Mouse (Mus musculus) limb, embryonic 10.5 days (tissue): ENCODE results near the gene Ap2m1. TPM values are rescaled to one million over a fixed set of nuclear protein-coding genes. Genes with fewer than 3 reads are reported as not detected.

Source experiments
- DNase-seq: peaks from one replicate; pipeline ENCODE4 v3.0.0-alpha.2; 2017; ENCODE audit warnings: low spot score
- H3K27ac ChIP-seq: fragments of 300-500 bp; sonication (generic); 2 replicates; pipeline ENCODE4 v1.5.1; 2016; ENCODE audit warnings: mild to moderate bottlenecking
- H3K27me3 ChIP-seq: fragments of 300-500 bp; sonication (generic); 2 replicates; pipeline ENCODE4 v1.6.1; 2016; ENCODE audit warnings: low read depth, mild to moderate bottlenecking; ENCODE audit not compliant: poor library complexity, severe bottlenecking
- H3K36me3 ChIP-seq: fragments of 300-500 bp; sonication (generic); 2 replicates; pipeline ENCODE4 v1.6.1; 2016; ENCODE audit warnings: mild to moderate bottlenecking, moderate library complexity
- H3K4me1 ChIP-seq: fragments of 300-500 bp; sonication (generic); 2 replicates; pipeline ENCODE4 v1.6.1; 2016
- H3K4me3 ChIP-seq: fragments of 300-500 bp; sonication (generic); 2 replicates; pipeline ENCODE4 v1.5.1; 2016; ENCODE audit warnings: mild to moderate bottlenecking, moderate library complexity
- H3K9me3 ChIP-seq: fragments of 300-500 bp; sonication (generic); replicated peaks from 2 replicates; pipeline ENCODE4 v1.6.1; 2016; ENCODE audit warnings: mild to moderate bottlenecking
- WGBS: fragments of 180-500 bp; shearing (Covaris S2); methylation state at CpG from one replicate; pipeline ENCODE4 v1.1.7; 2016; 5-methylcytosine and 5-hydroxymethylcytosine counted together
- polyA plus RNA-seq: library from polyadenylated mRNA; unstranded; fragments of >200 nt; fragmentation: Nextera tagmentation; extraction: Ambion mirVana; gene quantifications from 2 replicates; pipeline ENCODE4 v1.2.1, GENCODE M21; 2016

Ap2m1 gene
- polyA plus RNA-seq, 1 experiment from 2014 or later = 586 TPM

DNA sequence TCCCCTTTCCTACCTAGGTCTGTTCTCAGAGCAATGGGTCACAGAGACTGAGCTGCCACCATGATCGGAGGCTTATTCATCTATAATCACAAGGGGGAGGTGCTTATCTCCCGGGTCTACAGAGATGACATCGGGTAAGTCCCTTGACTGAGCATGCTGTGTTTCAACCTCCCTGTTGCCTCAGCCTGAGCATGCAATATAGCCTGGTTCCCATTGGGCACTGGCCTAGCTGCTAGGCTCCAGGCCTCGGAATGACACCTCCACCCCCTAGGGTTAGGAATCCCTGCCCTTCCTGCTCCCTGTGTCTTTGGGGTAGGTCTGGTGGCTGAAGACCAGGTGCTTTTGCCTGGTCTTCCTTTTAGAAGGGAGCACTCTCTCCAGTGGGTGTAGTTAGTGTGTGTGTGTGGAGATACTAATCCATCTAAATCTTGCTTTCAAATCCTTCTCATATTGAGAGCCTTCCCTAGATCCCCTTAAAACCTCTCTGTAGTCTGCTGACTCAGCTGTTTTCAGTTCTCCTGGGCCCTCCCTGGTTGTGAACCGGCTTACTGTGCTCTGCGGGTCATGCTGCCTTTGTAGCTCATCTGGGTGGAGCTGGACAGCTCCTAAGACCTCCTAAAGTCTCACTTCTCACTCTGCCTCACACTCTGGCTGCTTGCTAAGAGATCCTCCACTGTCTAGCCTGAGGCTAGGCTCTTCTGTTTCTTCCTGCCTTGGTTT is 2.5 kb downstream of the Ap2m1 start:
- Histone ChIP-seq H3K4me3 (no peak overlapping the region), H3K27ac (no peak overlapping the region), H3K36me3 (peaks cover 67% of the 10 kb centered on the region), H3K9me3 (no peaks in the 10 kb centered on the region), H3K4me1 (peaks cover 26% of the 10 kb centered on the region), H3K27me3 (no peaks in the 10 kb centered on the region)
- WGBS = 56% methylated on average over 6 of the region's 6 CpGs
- no peak for DNase-seq

DNA sequence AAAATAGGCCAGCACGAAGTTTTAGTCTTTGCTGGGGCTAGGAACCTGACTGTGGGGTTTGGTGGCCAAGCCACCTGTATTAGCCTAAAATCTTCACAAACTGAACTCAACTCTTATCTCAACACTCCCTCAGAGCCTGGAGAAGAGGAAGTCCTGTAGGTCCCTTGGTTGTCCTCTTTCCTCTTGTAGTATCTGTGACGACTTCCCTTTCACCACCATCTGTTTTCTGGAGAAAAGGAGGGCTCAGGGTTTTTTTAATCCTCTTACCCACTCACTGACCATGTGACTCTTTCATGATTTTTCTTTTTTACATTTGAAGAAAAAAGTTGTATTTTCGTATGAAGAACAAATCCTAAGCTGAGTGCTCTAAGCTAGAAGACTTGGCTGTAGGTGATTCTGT is 4.4 kb downstream of the Ap2m1 start:
- peaks cover 69% of the 10 kb centered on the region for H3K36me3 ChIP-seq
- DNase-seq = no peak
- 81% methylated on average over 3 of the region's 3 CpGs for WGBS

DNA sequence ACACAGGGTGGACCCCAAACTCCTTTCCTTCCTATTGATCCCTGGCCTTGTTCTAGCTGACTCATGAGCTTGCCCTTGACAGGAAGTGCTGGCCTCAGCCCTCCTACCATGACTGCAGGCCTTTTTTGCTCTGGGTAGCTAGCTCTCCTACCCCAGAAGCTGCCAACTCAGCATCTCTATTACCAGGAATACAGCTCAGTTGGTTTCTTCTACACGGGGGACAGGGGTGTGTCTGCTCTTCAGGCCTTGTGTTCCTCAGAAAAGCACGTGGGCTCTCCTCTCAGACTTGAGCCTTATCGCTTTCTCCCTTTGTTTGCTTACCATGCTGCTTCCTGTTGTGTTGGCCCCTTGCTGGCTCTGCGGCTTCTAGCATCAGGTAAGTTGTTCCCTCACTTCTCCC is 5.2 kb downstream of the Ap2m1 start:
- H3K4me1 ChIP-seq = peaks cover 26% of the 10 kb centered on the region
- no peak overlapping the region for H3K4me3 ChIP-seq
- H3K27ac ChIP-seq = no peak overlapping the region
- peaks cover 77% of the 10 kb centered on the region for H3K36me3 ChIP-seq
- no peak for DNase-seq
- 86% methylated on average over 4 of the region's 4 CpGs for WGBS
- H3K27me3 ChIP-seq = no peaks in the 10 kb centered on the region
- no peaks in the 10 kb centered on the region for H3K9me3 ChIP-seq

More for the DNA sequence above, 4.4 kb downstream of the Ap2m1 start:
- no peaks in the 10 kb centered on the region for H3K9me3 ChIP-seq
- H3K4me3 ChIP-seq = no peak overlapping the region
- peaks cover 26% of the 10 kb centered on the region for H3K4me1 ChIP-seq
- H3K27me3 ChIP-seq = no peaks in the 10 kb centered on the region
- no peak overlapping the region for H3K27ac ChIP-seq

DNA sequence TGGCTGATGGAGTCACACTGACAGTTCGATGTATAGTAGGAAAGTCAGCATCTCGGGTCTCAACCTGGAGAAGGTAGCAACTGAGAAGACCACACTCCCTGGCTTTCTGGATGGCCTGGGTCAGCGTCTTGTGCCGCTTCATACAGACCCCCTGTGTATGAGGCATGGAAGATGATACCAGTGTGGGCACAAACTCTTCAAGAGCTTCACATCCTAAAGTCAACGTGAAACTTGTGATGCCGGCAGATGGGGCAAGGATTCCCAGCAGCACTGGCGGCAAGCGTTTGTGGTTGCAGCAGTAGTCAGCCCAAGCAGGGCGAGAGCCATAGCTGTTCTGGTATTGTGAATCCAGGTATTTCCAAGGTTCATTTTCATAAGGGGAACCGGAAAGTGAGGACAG is 10.4 kb downstream of the Ap2m1 start:
- Histone ChIP-seq H3K9me3 (no peaks in the 10 kb centered on the region), H3K4me3 (no peak overlapping the region), H3K27me3 (no peaks in the 10 kb centered on the region), H3K27ac (no peak overlapping the region), H3K4me1 (peaks cover 19% of the 10 kb centered on the region), H3K36me3 (peaks cover 65% of the 10 kb centered on the region)
- DNase-seq = no peak
- 94% methylated on average over 10 of the region's 10 CpGs for WGBS

DNA sequence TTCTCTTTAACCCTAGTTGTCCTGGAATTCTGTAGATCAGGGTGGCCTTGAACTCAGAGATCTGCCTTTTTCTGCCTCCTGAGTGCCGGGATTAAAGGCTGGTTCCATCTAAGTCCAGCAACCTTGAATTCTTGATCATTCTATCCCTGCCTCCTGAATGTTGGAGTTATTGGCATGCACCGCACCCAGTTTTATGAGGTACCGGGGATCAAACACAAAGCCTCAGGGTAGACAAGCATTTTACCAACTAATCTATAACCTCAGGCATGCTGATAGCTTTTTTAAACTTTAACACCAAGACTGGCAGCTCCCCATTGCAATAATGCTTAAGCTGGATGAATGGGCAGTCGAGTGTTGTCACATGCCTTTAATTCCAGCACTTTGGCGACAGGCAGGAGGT is 12.1 kb downstream of the Ap2m1 start:
- Histone ChIP-seq H3K27ac (no peak overlapping the region; the same call in 1 of the 2 replicates), H3K36me3 (peaks cover 64% of the 10 kb centered on the region)

DNA sequence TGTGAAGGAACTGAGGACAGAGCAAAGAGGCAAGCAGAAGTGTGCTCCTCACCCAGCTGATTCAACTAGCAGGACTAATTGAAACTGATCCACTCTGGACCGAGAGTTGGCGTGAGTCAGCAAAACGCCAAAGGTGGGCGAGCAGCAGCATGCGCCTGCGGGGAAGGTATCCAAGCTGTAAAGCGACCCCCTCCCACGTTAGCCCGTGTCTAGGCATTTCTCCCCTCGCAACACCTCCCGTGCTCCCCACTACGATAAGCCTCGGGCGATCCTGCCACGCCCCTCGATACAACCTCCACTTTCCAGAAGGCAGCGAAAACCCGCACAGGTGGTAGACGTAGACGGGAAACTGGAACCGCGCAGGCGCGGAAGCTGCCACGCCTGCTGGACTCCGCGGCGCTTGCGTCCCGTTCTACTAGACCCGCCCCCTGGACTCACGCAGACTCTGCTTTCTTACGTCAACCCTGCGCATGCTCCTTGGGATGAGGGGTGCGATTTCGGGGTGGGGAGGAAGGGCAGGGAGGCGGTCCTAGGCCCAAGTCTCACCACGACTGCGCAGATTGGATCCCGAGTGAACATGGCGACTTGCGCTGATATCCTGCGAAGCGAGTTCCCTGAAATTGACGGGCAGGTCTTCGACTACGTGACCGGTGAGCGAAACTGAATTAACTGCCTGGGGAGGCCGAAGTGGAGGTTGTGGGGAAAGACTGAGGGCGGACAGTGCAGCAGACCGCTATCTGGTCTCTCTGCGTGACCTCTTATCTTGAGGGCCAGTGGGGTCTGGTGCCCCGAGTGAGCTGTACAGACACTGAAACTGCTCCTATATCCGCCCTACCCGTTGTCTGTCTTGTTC is 13.0 kb downstream of the Ap2m1 start, which contains the start of gene Abcf3:
TSS of gene Abcf3 (plus strand) at position 482 of the 853 bp plus-strand sequence.
- H3K4me3 ChIP-seq = peak within 1 kb of the TSS; percentile 81
- H3K9me3 ChIP-seq = no peaks in the 10 kb centered on the region
- WGBS = under 1% methylated on average over 56 of the region's 56 CpGs
- H3K36me3 ChIP-seq = peaks cover 66% of the 10 kb centered on the region
- H3K27me3 ChIP-seq = no peaks in the 10 kb centered on the region
- peak; percentile 96 for DNase-seq
- peaks cover 19% of the 10 kb centered on the region for H3K4me1 ChIP-seq
- peak within 1 kb of the TSS; percentile 76 for H3K27ac ChIP-seq

More for the DNA sequence above, 12.1 kb downstream of the Ap2m1 start:
- H3K4me1 ChIP-seq = peaks cover 19% of the 10 kb centered on the region
- 65% methylated on average over 5 of the region's 5 CpGs for WGBS
- H3K4me3 ChIP-seq = peak overlapping the region; percentile 81
- no peak for DNase-seq
- no peaks in the 10 kb centered on the region for H3K9me3 ChIP-seq
- no peaks in the 10 kb centered on the region for H3K27me3 ChIP-seq

DNA sequence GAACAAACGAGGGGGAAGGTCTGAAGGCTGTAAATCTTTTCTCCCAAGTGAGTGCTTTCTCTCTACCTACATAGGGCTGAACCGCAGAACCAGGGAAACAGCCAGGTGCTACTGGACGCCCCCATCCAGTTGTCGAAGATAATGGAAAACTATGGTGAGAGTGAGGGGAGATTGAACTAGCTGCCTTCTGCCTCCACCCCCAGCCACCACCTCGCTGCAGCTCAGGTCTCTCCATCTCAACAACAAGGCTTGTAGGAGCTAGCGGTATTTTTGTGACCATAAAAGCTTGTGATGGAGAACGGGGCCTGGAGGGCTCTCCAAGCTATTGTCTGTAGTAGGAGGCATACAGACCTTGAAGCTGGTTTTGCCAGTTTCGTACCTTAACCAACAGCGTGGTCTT is 13.9 kb downstream of the Ap2m1 start:
- no peak for DNase-seq
- 50% methylated on average over 9 of the region's 9 CpGs for WGBS
- Histone ChIP-seq H3K36me3 (peaks cover 67% of the 10 kb centered on the region), H3K9me3 (no peaks in the 10 kb centered on the region), H3K4me3 (peak overlapping the region; percentile 81), H3K27me3 (no peaks in the 10 kb centered on the region), H3K27ac (peak overlapping the region; percentile 76), H3K4me1 (peaks cover 19% of the 10 kb centered on the region)

DNA sequence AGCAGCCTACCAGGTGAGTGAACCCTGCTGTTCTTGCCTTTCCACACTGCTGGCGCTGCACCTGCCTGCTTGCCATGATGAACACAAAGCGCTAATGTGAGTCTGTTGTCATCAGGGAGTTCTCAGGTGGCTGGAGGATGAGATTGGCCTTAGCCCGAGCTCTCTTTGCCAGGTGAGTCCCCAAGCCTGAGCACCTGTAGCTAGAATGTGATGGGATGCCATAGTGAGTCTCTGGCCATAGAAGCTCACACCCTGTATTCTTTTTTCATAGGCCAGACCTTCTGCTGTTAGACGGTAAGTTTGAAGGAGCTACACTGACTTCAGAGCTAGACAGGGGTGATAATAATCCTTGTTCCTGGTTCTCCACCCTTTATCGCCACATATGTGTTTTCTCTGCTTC is 16.4 kb downstream of the Ap2m1 start:
- no peak for DNase-seq
- H3K27me3 ChIP-seq = no peaks in the 10 kb centered on the region
- H3K4me3 ChIP-seq = no peak overlapping the region
- 94% methylated on average over 5 of the region's 5 CpGs for WGBS
- peaks cover 19% of the 10 kb centered on the region for H3K4me1 ChIP-seq
- H3K36me3 ChIP-seq = peaks cover 64% of the 10 kb centered on the region
- no peaks in the 10 kb centered on the region for H3K9me3 ChIP-seq
- no peak overlapping the region for H3K27ac ChIP-seq

DNA sequence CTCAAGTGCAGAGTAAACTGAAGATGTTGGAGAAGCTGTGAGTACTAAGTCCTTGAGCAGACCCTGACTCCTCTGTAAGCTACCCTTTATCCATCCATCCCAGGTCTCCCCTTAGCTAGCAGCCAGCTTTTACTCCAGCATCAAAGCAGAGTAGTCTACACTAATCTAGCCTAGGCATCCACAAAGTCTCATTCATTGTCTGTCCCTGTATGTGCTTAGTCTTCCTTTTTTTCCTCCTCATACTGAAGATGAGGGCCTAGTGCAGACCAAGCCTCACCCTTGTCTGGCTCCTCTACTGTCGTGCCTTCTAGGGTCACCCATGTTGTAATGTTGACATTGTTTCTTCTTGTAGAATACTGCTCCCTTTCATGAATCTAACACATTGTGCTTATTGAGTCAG is 17.3 kb downstream of the Ap2m1 start:
- peaks cover 14% of the 10 kb centered on the region for H3K4me1 ChIP-seq
- no peak for DNase-seq
- no peaks in the 10 kb centered on the region for H3K9me3 ChIP-seq
- H3K4me3 ChIP-seq = no peak overlapping the region
- 84% methylated on average over 1 of the region's 1 CpGs for WGBS
- peaks cover 71% of the 10 kb centered on the region for H3K36me3 ChIP-seq
- H3K27ac ChIP-seq = no peak overlapping the region
- H3K27me3 ChIP-seq = no peaks in the 10 kb centered on the region

DNA sequence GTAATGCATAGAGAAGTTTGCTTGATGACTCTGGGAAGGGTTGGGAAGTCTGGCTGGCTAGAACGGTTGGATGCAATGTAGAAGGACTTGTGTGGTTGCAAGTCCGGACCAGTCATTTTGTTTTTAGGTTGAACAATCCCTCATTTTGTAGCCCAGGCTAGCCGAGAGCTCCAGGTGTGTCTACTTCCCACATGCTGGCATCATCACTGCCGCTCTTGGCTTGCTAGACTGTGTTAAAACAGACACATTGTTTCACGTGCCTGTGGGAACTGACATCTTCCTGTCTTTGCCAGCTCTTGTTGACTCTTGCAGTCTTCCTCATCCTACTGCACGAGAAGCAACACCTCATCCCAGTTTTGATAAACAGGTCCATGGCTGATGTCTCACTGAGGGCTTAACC is 19.7 kb downstream of the Ap2m1 start:
- Histone ChIP-seq H3K27ac (no peak overlapping the region), H3K4me3 (no peak overlapping the region), H3K27me3 (no peaks in the 10 kb centered on the region), H3K36me3 (peaks cover 91% of the 10 kb centered on the region), H3K9me3 (no peaks in the 10 kb centered on the region), H3K4me1 (no peaks in the 10 kb centered on the region)
- 91% methylated on average over 6 of the region's 6 CpGs for WGBS
- DNase-seq = no peak

DNA sequence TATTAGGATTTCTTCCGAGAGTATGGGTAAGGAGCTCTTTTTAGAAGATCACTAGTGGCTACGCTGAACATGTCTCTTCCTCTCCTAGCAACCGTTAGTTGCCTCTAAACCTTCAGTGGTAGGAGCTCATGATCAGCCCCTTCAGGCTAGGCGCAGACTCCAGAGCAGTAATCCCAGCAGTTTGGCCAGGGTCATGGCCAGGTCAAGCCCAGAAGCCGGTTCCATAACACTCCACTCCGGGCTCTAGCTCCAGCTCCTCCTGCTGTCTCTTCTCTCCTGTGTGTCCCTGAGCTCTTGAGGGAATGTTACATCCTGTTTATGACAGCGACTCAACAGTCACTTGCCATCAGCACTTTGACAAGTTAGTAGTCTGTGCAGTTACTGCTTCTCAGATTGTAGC is 22.1 kb downstream of the Ap2m1 start:
- H3K36me3 ChIP-seq = peaks cover 92% of the 10 kb centered on the region
- no peaks in the 10 kb centered on the region for H3K4me1 ChIP-seq
- no peak for DNase-seq
- no peaks in the 10 kb centered on the region for H3K27me3 ChIP-seq
- H3K9me3 ChIP-seq = no peaks in the 10 kb centered on the region
- H3K4me3 ChIP-seq = no peak overlapping the region
- no peak overlapping the region for H3K27ac ChIP-seq
- 68% methylated on average over 7 of the region's 7 CpGs for WGBS

DNA sequence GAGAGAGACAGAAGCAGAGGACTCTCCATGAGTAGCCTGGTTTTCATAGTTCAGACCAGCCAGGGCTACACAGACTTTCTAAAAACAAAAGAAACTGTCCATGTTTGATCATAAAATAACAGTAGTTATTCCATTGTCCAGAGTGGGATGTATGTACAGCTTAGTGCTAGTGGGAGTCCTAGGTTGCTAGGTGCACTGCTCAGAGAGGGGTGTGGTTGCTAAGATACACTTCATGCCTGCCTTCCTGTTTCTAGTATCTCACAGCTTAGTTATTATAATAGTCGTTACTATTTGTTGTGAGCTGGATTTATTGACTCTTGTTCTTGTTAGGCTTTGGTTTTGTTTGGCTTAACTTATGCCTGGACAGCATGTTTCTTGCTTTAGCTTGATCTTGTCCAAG is 29.8 kb downstream of the Ap2m1 start:
- Histone ChIP-seq H3K4me1 (no peaks in the 10 kb centered on the region), H3K36me3 (peaks cover 35% of the 10 kb centered on the region), H3K27me3 (no peaks in the 10 kb centered on the region), H3K4me3 (no peak overlapping the region), H3K27ac (no peak overlapping the region), H3K9me3 (no peaks in the 10 kb centered on the region)
- WGBS = 71% methylated on average over 1 of the region's 1 CpGs
- DNase-seq = no peak

DNA sequence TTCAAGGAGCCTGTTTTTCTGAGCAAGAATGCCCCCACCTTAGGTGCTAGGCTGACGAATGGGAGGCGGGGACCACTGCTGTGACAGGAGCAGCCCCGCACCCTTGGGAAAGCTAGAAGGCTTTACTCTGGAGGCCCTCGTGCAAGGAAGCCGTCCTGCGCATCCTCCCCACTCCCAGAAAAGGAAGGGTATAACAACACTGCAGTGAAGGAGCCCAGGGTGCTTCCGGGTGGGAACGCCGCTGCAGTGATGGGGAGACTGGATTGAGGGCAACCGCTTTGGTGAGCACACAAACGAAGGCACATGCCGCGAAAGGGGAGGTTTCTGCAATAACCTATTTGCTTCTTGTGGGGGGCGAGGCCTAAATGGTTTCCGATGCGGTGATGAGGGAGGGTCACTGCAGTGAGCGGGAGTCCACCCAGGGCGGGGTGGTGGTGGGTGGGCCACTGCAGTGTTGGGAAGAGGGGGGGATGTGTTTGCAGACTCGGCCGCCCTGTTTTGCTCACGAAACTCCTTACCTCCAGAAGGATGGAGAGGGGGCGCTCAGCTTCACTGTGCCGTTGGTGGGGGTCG is 54.2 kb downstream of the Ap2m1 start, which contains the start of gene Vwa5b2:
TSS of gene Vwa5b2 (plus strand) at position 106 of the 573 bp plus-strand sequence.
- Histone ChIP-seq H3K27ac (peak within 1 kb of the TSS; percentile 42), H3K27me3 (peaks cover 67% of the 10 kb centered on the region), H3K4me1 (peaks cover 25% of the 10 kb centered on the region), H3K4me3 (peak within 1 kb of the TSS; percentile 63), H3K36me3 (no peaks in the 10 kb centered on the region), H3K9me3 (no peaks in the 10 kb centered on the region)
- WGBS = 1% methylated on average over 24 of the region's 24 CpGs
- DNase-seq = no peak
